Mouse (Mus musculus): ENCODE measurements around the gene Golt1a. TPM values are rescaled to one million over a fixed set of nuclear protein-coding genes. Genes with fewer than 3 reads are reported as not detected.

Gene Golt1a
- polyA plus RNA-seq, 1 experiment from 2014 or later, result 0.11 TPM

DNA sequence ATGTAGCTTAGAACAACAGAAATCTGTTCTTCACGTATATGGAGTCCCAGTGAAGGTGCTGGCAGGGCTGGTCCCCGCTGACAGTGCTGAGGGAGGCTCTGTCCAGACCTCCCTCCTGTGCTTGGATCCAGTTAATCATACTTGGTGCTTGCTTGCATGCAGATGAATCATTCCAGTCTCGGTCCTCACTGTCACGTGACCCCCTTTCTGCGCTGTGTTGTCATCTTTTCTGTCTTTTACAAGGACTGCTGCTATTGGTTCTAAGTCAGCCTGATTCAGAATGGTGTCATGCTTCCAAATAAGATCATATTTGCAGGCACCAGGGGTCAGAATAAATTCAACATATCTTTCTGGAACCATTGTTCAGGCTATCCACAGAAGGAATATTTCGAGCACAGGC is 17.7 kb upstream of the Golt1a start:
- no peaks in the 10 kb centered on the region for H3K36me3 ChIP-seq (ENCODE audit: control insufficient read depth, insufficient read depth, low read length)

DNA sequence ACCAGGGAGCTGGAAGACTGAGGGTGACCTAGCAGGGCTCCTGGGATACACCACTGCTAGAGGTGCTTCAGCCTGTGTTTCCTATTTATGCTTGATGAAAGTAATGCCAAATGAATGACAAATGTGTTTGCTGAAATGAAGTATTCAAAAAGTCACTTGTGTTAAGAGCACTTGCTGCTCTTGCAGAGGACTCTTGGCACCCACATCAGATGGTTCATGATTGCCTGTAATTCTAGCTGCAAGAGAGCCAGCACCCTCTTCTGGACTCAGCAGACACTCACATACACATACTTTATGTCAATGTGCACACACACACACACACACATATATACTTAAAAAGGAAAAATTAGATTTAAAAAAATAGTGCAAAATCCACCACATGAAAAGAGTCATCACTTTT is 17.0 kb upstream of the Golt1a start:
- H3K4me2 ChIP-seq (ENCODE audit: low read depth, low read length), result no peak overlapping the region
- no peak overlapping the region for H3K9ac ChIP-seq (ENCODE audit: low read length)
- H3K9me3 ChIP-seq (ENCODE audit: control insufficient read depth, low read length), result no peaks in the 10 kb centered on the region
- H3K4me3 ChIP-seq (ENCODE audit: low read length), result no peak overlapping the region
- H3K27ac ChIP-seq (ENCODE audit: low read length), result no peak overlapping the region
- H3K36me3 ChIP-seq (ENCODE audit: control insufficient read depth, insufficient read depth, low read length), result no peaks in the 10 kb centered on the region
- ATAC-seq (ENCODE audit: low read depth), result no peak
- peaks cover 7% of the 10 kb centered on the region for H3K4me1 ChIP-seq (replicated peaks; ENCODE audit: control insufficient read depth, insufficient read depth, low read length)
- H3K27me3 ChIP-seq (ENCODE audit: control insufficient read depth, insufficient read depth, low read depth, low read length), result no peaks in the 10 kb centered on the region

More for the DNA sequence above, 17.7 kb upstream of the Golt1a start:
- H3K9ac ChIP-seq (ENCODE audit: low read length), result no peak overlapping the region
- no peak overlapping the region for H3K4me3 ChIP-seq (ENCODE audit: low read length)
- no peaks in the 10 kb centered on the region for H3K27me3 ChIP-seq (ENCODE audit: control insufficient read depth, insufficient read depth, low read depth, low read length)
- no peak overlapping the region for H3K4me2 ChIP-seq (ENCODE audit: low read depth, low read length)
- peaks cover 7% of the 10 kb centered on the region for H3K4me1 ChIP-seq (replicated peaks; ENCODE audit: control insufficient read depth, insufficient read depth, low read length)
- no peak for ATAC-seq (ENCODE audit: low read depth)
- H3K9me3 ChIP-seq (ENCODE audit: control insufficient read depth, low read length), result no peaks in the 10 kb centered on the region
- WGBS, result 86% methylated on average over 6 of the region's 6 CpGs
- no peak overlapping the region for H3K27ac ChIP-seq (ENCODE audit: low read length)

DNA sequence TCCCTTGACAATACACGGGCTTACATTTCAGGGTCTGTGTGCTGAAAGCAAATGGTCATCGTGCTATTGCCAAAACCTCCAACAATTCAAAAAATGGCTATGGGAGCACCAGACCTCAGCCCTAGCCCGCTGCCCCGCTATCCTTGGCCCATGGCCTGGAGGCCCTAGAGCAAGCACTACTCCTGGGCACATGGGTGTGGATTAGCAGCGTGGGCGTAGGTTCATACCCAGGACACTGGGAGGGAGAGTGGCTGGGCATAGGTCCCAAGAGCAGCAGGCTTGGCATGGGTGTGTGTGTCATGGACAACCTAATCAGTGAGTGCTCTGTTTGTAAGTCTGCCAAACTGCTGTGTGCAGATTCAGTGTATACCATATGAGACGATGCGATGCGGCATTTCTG is 13.2 kb upstream of the Golt1a start:
- Histone ChIP-seq H3K27ac (ENCODE audit: low read length) (no peak overlapping the region), H3K4me2 (ENCODE audit: low read depth, low read length) (no peak overlapping the region), H3K9me3 (ENCODE audit: control insufficient read depth, low read length) (no peaks in the 10 kb centered on the region), H3K4me1 (replicated peaks; ENCODE audit: control insufficient read depth, insufficient read depth, low read length) (peaks cover 7% of the 10 kb centered on the region), H3K27me3 (ENCODE audit: control insufficient read depth, insufficient read depth, low read depth, low read length) (no peaks in the 10 kb centered on the region), H3K4me3 (ENCODE audit: low read length) (no peak overlapping the region), H3K36me3 (ENCODE audit: control insufficient read depth, insufficient read depth, low read length) (no peaks in the 10 kb centered on the region), H3K9ac (ENCODE audit: low read length) (no peak overlapping the region)
- WGBS, result 54% methylated on average over 9 of the region's 9 CpGs
- ATAC-seq (ENCODE audit: low read depth), result peak; percentile 43

DNA sequence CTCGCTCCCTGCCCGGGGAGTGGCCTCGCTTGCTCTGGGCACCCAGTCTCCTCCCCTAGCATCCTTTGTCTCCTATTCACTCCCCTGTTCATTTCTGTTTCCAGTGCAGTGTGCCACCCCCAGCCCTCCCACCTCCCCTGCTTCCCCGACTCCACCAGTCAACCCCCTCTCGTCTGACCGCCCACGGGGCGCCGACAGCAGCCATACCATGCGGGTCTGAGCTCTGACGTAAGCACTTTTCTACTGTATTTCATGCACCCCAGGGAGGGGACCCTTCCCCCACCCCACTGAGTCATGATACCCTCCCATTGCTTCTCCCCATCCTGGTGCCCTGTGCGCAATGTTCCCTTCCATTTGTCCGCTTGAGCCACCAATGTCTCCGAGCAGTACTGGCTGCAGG is 10.8 kb upstream of the Golt1a start:
- H3K9me3 ChIP-seq (ENCODE audit: control insufficient read depth, low read length), result no peaks in the 10 kb centered on the region
- peaks cover 27% of the 10 kb centered on the region for H3K4me1 ChIP-seq (replicated peaks; ENCODE audit: control insufficient read depth, insufficient read depth, low read length)
- H3K4me2 ChIP-seq (ENCODE audit: low read depth, low read length), result no peak overlapping the region
- H3K36me3 ChIP-seq (ENCODE audit: control insufficient read depth, insufficient read depth, low read length), result no peaks in the 10 kb centered on the region
- no peak overlapping the region for H3K27ac ChIP-seq (ENCODE audit: low read length)
- ATAC-seq (ENCODE audit: low read depth), result no peak
- no peak overlapping the region for H3K9ac ChIP-seq (ENCODE audit: low read length)
- H3K4me3 ChIP-seq (ENCODE audit: low read length), result no peak overlapping the region
- WGBS, result 62% methylated on average over 14 of the region's 14 CpGs
- no peaks in the 10 kb centered on the region for H3K27me3 ChIP-seq (ENCODE audit: control insufficient read depth, insufficient read depth, low read depth, low read length)

DNA sequence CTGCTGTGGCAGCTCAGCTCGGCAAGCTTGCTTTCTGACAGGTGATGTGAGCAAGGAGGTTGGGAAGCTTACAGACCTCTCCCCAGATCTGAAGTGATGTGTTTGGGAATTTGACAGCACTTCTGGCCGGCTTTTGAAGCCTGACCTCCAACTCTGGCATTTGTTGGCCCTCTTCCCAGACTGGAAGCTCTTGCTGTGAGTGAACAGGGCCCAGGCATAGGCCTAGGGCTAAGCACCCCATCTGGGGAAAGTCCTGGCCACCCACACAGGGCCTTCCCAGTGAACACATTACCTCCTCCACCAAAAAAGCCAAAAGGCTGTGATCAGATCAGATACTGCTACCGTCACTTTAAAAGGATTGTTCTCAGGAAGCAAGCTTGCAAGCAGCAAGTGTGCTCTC is 7.1 kb upstream of the Golt1a start:
- Histone ChIP-seq H3K9ac (ENCODE audit: low read length) (no peak overlapping the region; the same call in 1 of the 2 replicates), H3K27me3 (ENCODE audit: control insufficient read depth, insufficient read depth, low read depth, low read length) (no peaks in the 10 kb centered on the region), H3K36me3 (ENCODE audit: control insufficient read depth, insufficient read depth, low read length) (no peaks in the 10 kb centered on the region), H3K4me1 (replicated peaks; ENCODE audit: control insufficient read depth, insufficient read depth, low read length) (peaks cover 22% of the 10 kb centered on the region), H3K4me3 (ENCODE audit: low read length) (no peak overlapping the region), H3K27ac (ENCODE audit: low read length) (peak overlapping the region; percentile 74), H3K4me2 (ENCODE audit: low read depth, low read length) (no peak overlapping the region), H3K9me3 (ENCODE audit: control insufficient read depth, low read length) (no peaks in the 10 kb centered on the region)
- peak; percentile 92 for ATAC-seq (ENCODE audit: low read depth)
- WGBS, result 12% methylated on average over 3 of the region's 3 CpGs

DNA sequence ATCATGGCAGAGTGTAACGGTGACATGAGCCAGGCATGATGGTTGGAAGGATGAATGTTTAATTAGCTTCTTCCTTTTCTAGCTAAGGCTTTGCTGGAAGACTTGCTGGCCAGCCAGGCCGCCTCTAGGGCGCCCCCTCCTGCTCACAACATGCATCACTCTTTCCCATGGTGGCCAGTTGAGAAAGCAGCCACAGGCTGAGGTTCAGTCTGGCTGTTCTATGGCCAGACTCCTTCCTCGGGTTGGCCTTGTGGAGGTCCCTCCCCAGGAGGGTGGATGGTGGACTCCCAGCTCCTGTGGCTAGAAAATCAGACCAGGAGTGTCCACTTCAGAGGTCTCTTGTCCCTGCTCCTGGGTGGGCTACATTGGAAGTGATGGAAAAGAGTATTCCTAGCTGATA is 2.8 kb upstream of the Golt1a start:
- H3K27me3 ChIP-seq (ENCODE audit: control insufficient read depth, insufficient read depth, low read depth, low read length), result no peaks in the 10 kb centered on the region
- H3K4me1 ChIP-seq (replicated peaks; ENCODE audit: control insufficient read depth, insufficient read depth, low read length), result peaks cover 28% of the 10 kb centered on the region
- H3K9ac ChIP-seq (ENCODE audit: low read length), result no peak overlapping the region
- 0 out of 2 replicates have a peak, but pooled peaks have one; percentile 6 for ATAC-seq (ENCODE audit: low read depth)
- H3K9me3 ChIP-seq (ENCODE audit: control insufficient read depth, low read length), result no peaks in the 10 kb centered on the region
- no peak overlapping the region for H3K27ac ChIP-seq (ENCODE audit: low read length)
- no peak overlapping the region for H3K4me2 ChIP-seq (ENCODE audit: low read depth, low read length)
- 6% methylated on average over 4 of the region's 4 CpGs for WGBS
- H3K36me3 ChIP-seq (ENCODE audit: control insufficient read depth, insufficient read depth, low read length), result no peaks in the 10 kb centered on the region
- H3K4me3 ChIP-seq (ENCODE audit: low read length), result no peak overlapping the region

DNA sequence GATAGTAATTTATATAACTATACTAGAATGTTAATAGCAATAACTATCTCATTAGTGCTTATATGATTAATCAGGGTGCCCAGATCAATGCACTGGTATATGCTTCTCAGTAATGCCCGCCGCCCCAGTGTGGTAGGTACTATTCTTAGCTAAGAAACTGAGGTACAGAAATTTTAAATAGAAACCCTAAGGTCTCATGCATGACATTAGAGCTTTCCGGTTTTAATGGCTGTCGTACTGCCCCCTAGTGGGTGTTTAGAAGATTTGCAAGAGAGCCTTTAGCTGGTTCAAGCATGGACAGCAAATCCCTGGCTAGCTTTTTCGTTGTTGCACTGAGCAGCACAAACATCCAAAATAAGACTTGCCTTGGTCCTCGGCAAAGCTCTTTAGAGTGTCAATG is 2.3 kb upstream of the Golt1a start:
- Histone ChIP-seq H3K4me3 (ENCODE audit: low read length) (no peak overlapping the region), H3K36me3 (ENCODE audit: control insufficient read depth, insufficient read depth, low read length) (no peaks in the 10 kb centered on the region), H3K4me1 (replicated peaks; ENCODE audit: control insufficient read depth, insufficient read depth, low read length) (peaks cover 25% of the 10 kb centered on the region), H3K9ac (ENCODE audit: low read length) (no peak overlapping the region), H3K27ac (ENCODE audit: low read length) (no peak overlapping the region), H3K27me3 (ENCODE audit: control insufficient read depth, insufficient read depth, low read depth, low read length) (no peaks in the 10 kb centered on the region), H3K4me2 (ENCODE audit: low read depth, low read length) (no peak overlapping the region), H3K9me3 (ENCODE audit: control insufficient read depth, low read length) (no peaks in the 10 kb centered on the region)
- 15% methylated on average over 6 of the region's 6 CpGs for WGBS
- 0 out of 2 replicates have a peak, but pooled peaks have one; percentile 3 for ATAC-seq (ENCODE audit: low read depth)

DNA sequence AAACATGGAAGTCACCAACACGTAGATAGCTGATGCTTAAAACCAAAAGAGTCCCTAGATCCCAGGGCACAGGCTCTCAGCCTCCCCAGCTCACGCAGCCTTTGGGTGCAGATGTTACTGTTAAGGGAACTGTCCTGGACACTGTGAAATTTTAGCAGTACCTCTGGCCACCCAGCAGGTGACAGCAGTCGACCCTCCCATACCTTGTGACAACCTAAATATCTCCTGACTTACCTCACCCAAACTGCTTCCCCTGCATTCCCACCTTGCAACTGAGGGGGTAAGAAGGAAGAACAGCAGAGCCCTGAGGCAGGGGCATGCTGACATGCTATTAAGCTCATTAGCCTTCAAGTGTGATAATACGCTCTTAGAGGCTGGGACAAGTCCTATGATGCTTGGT is 1.6 kb downstream of the Golt1a start:
- Histone ChIP-seq H3K9ac (ENCODE audit: low read length) (no peak overlapping the region), H3K36me3 (ENCODE audit: control insufficient read depth, insufficient read depth, low read length) (no peaks in the 10 kb centered on the region), H3K4me2 (ENCODE audit: low read depth, low read length) (no peak overlapping the region), H3K27ac (ENCODE audit: low read length) (no peak overlapping the region), H3K9me3 (ENCODE audit: control insufficient read depth, low read length) (no peaks in the 10 kb centered on the region), H3K27me3 (ENCODE audit: control insufficient read depth, insufficient read depth, low read depth, low read length) (no peaks in the 10 kb centered on the region), H3K4me1 (replicated peaks; ENCODE audit: control insufficient read depth, insufficient read depth, low read length) (peaks cover 13% of the 10 kb centered on the region), H3K4me3 (ENCODE audit: low read length) (no peak overlapping the region)
- 64% methylated on average over 4 of the region's 4 CpGs for WGBS
- no peak for ATAC-seq (ENCODE audit: low read depth)

DNA sequence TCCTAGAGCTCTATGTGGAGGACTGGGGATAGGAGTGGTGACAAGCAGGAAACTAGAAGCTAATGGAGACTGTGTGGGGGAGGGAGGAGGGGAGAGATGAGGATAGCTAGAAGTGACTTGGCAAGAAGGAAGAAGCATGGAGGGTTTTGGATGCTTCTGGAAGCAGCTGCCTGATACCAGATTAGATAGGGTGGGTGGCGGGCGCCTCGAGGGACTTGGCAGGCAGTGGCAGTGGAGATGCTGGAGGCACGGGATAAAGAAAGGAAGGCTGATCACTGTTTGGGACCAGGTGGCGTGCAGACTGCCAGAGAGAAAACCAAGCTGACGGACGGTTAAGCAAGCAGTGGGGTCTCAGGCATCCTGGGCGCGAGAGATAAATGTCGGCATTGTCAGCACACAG is 2.3 kb downstream of the Golt1a start:
- Histone ChIP-seq H3K4me1 (replicated peaks; ENCODE audit: control insufficient read depth, insufficient read depth, low read length) (peaks cover 12% of the 10 kb centered on the region), H3K9ac (ENCODE audit: low read length) (no peak overlapping the region; the same call in 1 of the 2 replicates), H3K36me3 (ENCODE audit: control insufficient read depth, insufficient read depth, low read length) (no peaks in the 10 kb centered on the region), H3K27ac (ENCODE audit: low read length) (0 out of 2 replicates have a peak overlapping the region, but pooled peaks have one; percentile 23), H3K9me3 (ENCODE audit: control insufficient read depth, low read length) (no peaks in the 10 kb centered on the region), H3K4me2 (ENCODE audit: low read depth, low read length) (peak overlapping the region; percentile 23; the same call in 1 of the 2 replicates), H3K4me3 (ENCODE audit: low read length) (no peak overlapping the region), H3K27me3 (ENCODE audit: control insufficient read depth, insufficient read depth, low read depth, low read length) (no peaks in the 10 kb centered on the region)
- ATAC-seq (ENCODE audit: low read depth), result peak; percentile 64
- WGBS, result 18% methylated on average over 10 of the region's 10 CpGs

DNA sequence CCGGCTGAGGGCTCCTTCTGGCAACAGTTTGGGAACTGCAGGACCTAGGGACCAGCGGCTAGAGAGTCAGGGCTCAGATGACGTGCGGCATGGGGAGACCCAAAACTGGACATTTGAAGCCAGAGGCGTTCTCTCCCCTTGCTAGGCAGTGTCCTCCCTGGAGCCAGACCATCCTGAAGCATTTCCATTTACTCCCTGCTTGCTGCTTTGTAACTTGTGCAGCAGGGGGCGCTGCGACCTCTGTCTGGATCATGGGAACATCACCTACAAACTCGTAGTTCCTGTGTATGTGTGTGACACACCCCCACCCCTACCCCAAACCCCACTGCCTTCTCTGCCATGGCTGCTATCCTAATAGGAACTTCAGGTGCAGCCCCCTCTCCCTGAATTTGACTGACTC is 4.8 kb downstream of the Golt1a start:
- Histone ChIP-seq H3K4me3 (ENCODE audit: low read length) (no peak overlapping the region), H3K4me2 (ENCODE audit: low read depth, low read length) (no peak overlapping the region), H3K27me3 (ENCODE audit: control insufficient read depth, insufficient read depth, low read depth, low read length) (no peaks in the 10 kb centered on the region), H3K4me1 (replicated peaks; ENCODE audit: control insufficient read depth, insufficient read depth, low read length) (peaks cover 11% of the 10 kb centered on the region), H3K9ac (ENCODE audit: low read length) (no peak overlapping the region), H3K27ac (ENCODE audit: low read length) (no peak overlapping the region), H3K36me3 (ENCODE audit: control insufficient read depth, insufficient read depth, low read length) (no peaks in the 10 kb centered on the region), H3K9me3 (ENCODE audit: control insufficient read depth, low read length) (no peaks in the 10 kb centered on the region)
- no peak; the same call in 1 of the 2 replicates for ATAC-seq (ENCODE audit: low read depth)
- 23% methylated on average over 8 of the region's 8 CpGs for whole genome bisulfite sequencing
